Mouse (Mus musculus) left cerebral cortex, postnatal 14 days (tissue): ENCODE results near the gene Tlx3. TPM values are rescaled to one million over a fixed set of nuclear protein-coding genes. Genes with fewer than 3 reads are reported as not detected.
A peak's percentile ranks its signal among the peaks of the same experiment; 100 is the strongest.

Experiments
- DNase-seq, 2 experiments: peaks; one replicate each; pipeline ENCODE4 v3.0.0; 2021 to 2022; ENCODE audit warnings: low spot score in 2 of 2, mixed read lengths in 1 of 2
- intact Hi-C: fragments of 180-260 bp; cut with DNase I; formaldehyde crosslinking; loops from one replicate; pipeline ENCODE4 v1.15.1; 2025
- total RNA-seq, 2 experiments: library from RNA; stranded (reverse); gene quantifications; 2 replicates each; pipeline ENCODE4 v1.2.3; 2021

The Tlx3 gene
- total RNA-seq, 2 experiments from 2014 or later, result not detected

GRCm38 (mm10) chr11:33198351-33199116, 4.9 kb downstream of the Tlx3 start:
- DNase-seq, result no peak
- intact Hi-C loops, result no loop called here

- intact Hi-C loops, result no loop called here
- no peak for DNase-seq
These were observed 5.7 kb downstream of the Tlx3 start for GRCm38 (mm10) chr11:33197673-33198072.

- DNase-seq, result no peak
- intact Hi-C loops, result no loop called here
These were observed 6.3 kb downstream of the Tlx3 start for GRCm38 (mm10) chr11:33197133-33197514.

- no peak for DNase-seq
These were observed 6.8 kb downstream of the Tlx3 start for GRCm38 (mm10) chr11:33196447-33197132.

GRCm38 (mm10) chr11:33195531-33196446, 7.6 kb downstream of the Tlx3 start:
- intact Hi-C loops, result no loop called here
- no peak for DNase-seq

More at GRCm38 (mm10) chr11:33196447-33197132, 6.8 kb downstream of the Tlx3 start:
- intact Hi-C loops, result no loop called here

- intact Hi-C loops, result no loop called here
- DNase-seq, result no peak
These were observed 8.3 kb downstream of the Tlx3 start for GRCm38 (mm10) chr11:33195061-33195460.

- no peak for DNase-seq
- intact Hi-C loops, result no loop called here
These were observed 9.7 kb downstream of the Tlx3 start for GRCm38 (mm10) chr11:33193695-33194094.

- intact Hi-C loops, result no loop called here
- no peak for DNase-seq
These were observed 21.6 kb downstream of the Tlx3 start for GRCm38 (mm10) chr11:33181804-33182203.

GRCm38 (mm10) chr11:33180701-33181116, 22.7 kb downstream of the Tlx3 start:
- intact Hi-C loops, result no loop called here
- no peak for DNase-seq

- intact Hi-C loops, result loop anchor here (5.0 kb wide), 1 partner anchor 117 kb away; no protein-coding TSS in a partner anchor
These were observed 23.6 kb downstream of the Tlx3 start for GRCm38 (mm10) chr11:33179802-33180201.

GRCm38 (mm10) chr11:33176525-33177245, 26.7 kb downstream of the Tlx3 start:
- intact Hi-C loops, result loop anchor here (1.0 to 5.0 kb wide), 4 partner anchors 121 to 545 kb away; no protein-coding TSS in a partner anchor
- DNase-seq, result peak; percentile 31 to 48

More at GRCm38 (mm10) chr11:33179802-33180201, 23.6 kb downstream of the Tlx3 start:
- no peak for DNase-seq

- no peak for DNase-seq
- intact Hi-C loops, result loop anchor here (1.0 to 5.0 kb wide), 4 partner anchors 122 to 546 kb away; no protein-coding TSS in a partner anchor
These were observed 27.6 kb downstream of the Tlx3 start for GRCm38 (mm10) chr11:33175768-33176167.

- peak in 1 of 2 experiments; percentile 43 for DNase-seq
- intact Hi-C loops, result no loop called here
These were observed 32.9 kb downstream of the Tlx3 start for GRCm38 (mm10) chr11:33170489-33170888.

- DNase-seq, result peak; percentile 99 to 100
- intact Hi-C loops, result no loop called here
These were observed 40.3 kb downstream of the Tlx3 start, which contains the start of gene Npm1 for GRCm38 (mm10) chr11:33162998-33163506. Gene Npm1 (minus strand): TSS chr11:33163206.

GRCm38 (mm10) chr11:33162211-33162997, 41.0 kb downstream of the Tlx3 start:
- intact Hi-C loops, result no loop called here
- peak; percentile 60 to 74 for DNase-seq

- intact Hi-C loops, result loop anchor here (5.0 to 10.0 kb wide), 2 partner anchors 422 to 535 kb away; no protein-coding TSS in a partner anchor
- no peak for DNase-seq
These were observed 43.6 kb downstream of the Tlx3 start for GRCm38 (mm10) chr11:33159741-33160140.

GRCm38 (mm10) chr11:33157453-33158196, 45.8 kb downstream of the Tlx3 start:
- DNase-seq, result no peak
- intact Hi-C loops, result loop anchor here (5.0 to 10.0 kb wide), 2 partner anchors 420 to 533 kb away; no protein-coding TSS in a partner anchor
